Mouse (Mus musculus) layer of hippocampus, postnatal 25 days (tissue): ENCODE results near the gene Ldlrad2. TPM values are rescaled to one million over a fixed set of nuclear protein-coding genes. Genes with fewer than 3 reads are reported as not detected.

Experiments
- DNase-seq, 2 experiments: peaks; one replicate each; pipeline ENCODE4 v3.0.0; 2022; ENCODE audit warnings: mixed read lengths in 2 of 2, low spot score in 1 of 2; ENCODE audit errors: extremely low spot score in 1 of 2
- microRNA-seq, 2 experiments: library from miRNA; unstranded; fragments of <30 nt; microRNA quantifications; one replicate each; pipeline ENCODE4 v1.2.0; 2021
- total RNA-seq, 2 experiments: library from RNA; stranded (reverse); gene quantifications; 2 replicates each; pipeline ENCODE4 v1.2.3; 2021

Gene Ldlrad2
- total RNA-seq, 2 experiments from 2014 or later: not detected

- no peak for DNase-seq
These were observed 17.6 kb downstream of the Ldlrad2 start for GRCm38 (mm10) chr4:137556673-137557210.

DNA sequence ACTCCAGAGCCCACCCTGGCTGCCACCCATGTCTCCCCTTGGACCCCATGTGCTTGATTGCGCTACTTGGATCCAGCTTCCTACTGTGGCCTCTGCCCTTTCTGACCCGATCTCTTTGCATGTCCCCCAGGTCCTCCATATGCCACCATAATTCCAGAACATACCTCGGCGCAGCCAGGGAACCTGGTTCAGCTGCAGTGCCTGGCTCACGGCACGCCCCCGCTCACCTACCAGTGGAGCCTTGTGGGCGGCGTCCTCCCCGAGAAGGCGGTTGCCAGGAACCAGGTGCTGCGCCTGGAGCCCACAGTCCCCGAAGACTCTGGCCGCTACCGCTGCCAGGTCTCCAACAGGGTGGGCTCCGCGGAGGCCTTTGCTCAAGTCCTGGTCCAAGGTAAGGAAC is 20.9 kb downstream of the Ldlrad2 start:
- no peak for DNase-seq

GRCm38 (mm10) chr4:137546003-137546525 is 28.3 kb downstream of the Ldlrad2 start:
- DNase-seq: peak in 1 of 2 experiments; percentile 49

- no peak for DNase-seq
These were observed 28.8 kb downstream of the Ldlrad2 start for GRCm38 (mm10) chr4:137545568-137545967.

DNA sequence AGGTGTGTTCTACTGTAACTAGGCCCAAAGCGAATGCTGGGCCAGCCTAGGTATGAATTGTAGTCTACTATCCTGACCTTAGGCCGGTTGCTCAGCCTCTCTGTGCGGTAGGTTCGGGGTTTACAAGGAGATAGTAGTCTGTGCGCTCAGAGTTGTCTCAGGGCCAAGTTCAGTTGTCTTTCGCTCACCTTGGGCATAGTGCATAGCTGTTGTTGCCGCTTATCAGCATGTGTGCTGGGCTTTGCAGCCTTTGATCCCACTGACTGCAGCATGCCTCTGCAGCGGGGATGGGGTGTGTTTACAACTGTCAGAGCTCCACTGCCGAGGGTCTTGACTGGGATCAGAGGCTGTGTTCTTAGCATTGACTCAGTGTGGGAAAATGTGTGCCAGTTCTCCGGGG is 31.4 kb downstream of the Ldlrad2 start:
- no peak for DNase-seq

DNA sequence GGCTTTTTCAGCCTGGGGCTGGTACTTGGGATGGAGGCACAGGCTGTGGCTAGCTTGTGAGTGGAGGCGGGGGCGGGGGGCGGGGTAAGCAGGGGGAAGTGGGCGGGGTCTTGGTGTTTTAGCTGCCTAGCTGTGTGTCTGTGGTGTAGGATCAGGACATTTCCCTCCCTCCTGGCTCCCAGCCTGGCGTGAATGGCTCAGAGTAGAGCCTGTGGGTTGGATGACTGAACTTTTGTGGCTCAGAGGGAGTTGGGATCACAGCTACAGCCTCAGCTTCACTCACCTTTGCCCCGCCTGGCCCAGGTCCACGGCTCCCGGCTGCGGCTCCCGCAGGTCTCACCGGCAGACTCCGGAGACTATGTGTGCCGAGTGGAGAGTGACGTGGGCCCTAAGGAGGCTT is 34.0 kb downstream of the Ldlrad2 start:
- no peak for DNase-seq

GRCm38 (mm10) chr4:137527872-137528271 is 46.5 kb downstream of the Ldlrad2 start:
- no peak for DNase-seq

DNA sequence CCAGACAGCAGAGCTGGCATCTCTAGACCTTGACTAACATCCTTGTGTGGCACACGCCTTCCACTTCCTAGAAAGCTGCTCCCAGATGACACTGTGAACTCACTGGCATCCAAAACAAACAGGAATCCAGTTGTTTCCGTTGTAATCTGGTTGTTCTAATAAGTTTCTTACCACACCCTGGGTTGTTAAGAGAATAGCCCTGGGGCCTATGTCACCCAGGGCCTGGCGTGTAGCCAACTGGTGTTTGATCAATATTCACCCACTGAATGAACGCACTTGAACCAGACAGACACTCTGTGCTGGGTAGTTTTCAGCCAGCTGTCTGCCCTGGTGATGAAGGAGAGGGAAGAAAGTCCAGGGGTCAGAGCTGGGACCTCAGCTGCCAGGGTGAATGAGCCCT is 47.0 kb downstream of the Ldlrad2 start:
- DNase-seq: no peak

DNA sequence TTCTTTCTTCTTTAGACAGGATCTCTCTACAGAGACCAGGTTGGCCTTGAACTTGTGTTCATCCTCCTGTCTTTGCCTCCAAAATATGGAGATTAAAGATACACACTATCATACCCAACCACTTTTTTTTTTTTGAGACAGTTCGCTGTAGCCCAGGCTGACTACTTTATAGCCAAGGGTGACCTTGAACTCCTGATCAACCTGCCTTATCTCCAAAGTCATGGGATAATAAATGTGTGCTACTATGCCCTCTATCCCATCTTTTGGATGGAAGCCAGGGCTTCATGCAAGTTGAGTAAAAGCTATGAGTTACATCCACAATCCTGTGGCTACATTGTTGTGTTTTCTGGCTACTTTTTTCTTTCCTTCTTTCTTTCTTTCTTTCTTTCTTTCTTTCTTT is 48.9 kb downstream of the Ldlrad2 start:
- DNase-seq: no peak

Small RNAs within 50 kb of the gene (microRNA-seq; reads per million reads assigned to microRNA genes)
- 0 reads per million in 2 experiments for gene Mir7018

Other genes starting within 250 kb of the Ldlrad2 start
- 100 to 1,000 TPM; 307 to 339 TPM for gene Cdc42, start 216.8 kb downstream of the Ldlrad2 start, total RNA-seq
- not detected for gene Cela3a, start 164.8 kb downstream of the Ldlrad2 start, total RNA-seq
- gene Cela3b, start 144.0 kb downstream of the Ldlrad2 start, total RNA-seq: not detected
- gene 1700013G24Rik, start 121.3 kb downstream of the Ldlrad2 start, total RNA-seq: not detected
- gene Hspg2, start 105.8 kb downstream of the Ldlrad2 start, total RNA-seq: 10 to 100 TPM in 1 of 2 experiments, 1 to 10 TPM in 1; 5.6 to 10.8 TPM
- gene Usp48, start 19.2 kb upstream of the Ldlrad2 start, total RNA-seq: 100 to 1,000 TPM; 105 to 147 TPM
- gene Rap1gap, start 90.2 kb upstream of the Ldlrad2 start, total RNA-seq: 100 to 1,000 TPM; 263 to 285 TPM
- gene Alpl, start 221.8 kb upstream of the Ldlrad2 start, total RNA-seq: 1 to 10 TPM; 4.9 to 6.4 TPM